In the genomic region with DNA sequence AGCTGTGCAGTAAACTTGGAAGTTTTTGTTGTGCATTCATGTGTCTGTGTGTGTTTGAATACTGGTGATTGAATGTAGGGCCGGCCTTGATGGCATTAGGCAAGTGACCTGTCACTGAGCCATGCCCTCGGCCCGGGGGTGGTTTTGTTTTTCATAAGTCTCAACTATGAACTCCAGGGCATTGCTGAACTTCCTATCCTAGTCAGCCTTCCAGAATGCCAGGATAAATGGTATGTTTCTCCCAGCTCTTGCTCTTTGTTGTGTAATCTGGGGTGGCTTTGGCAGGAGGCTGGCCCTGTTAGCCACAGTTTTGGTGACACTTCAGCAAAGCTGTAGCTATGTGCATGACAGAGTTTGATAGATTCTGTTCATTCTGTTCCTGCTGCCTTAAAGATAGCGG, we compare ENCODE assay signal across 15 mouse cellular contexts. TPM values are rescaled to one million over a fixed set of nuclear protein-coding genes. Genes with fewer than 3 reads are reported as not detected.
DNase-seq lines count a peak whose midpoint lies in the region; ATAC-seq and TF ChIP-seq lines count a peak whose summit lies in the region.
"Had no signal": no experiment of that assay in that cellular context is flagged by ENCODE, and none has a peak within 500 bp of the region (broad histone marks: within the 10 kb centered on the region; RNA-seq: fewer than 3 reads in every experiment).

No protein-coding gene starts in this region.

- 42% methylated on average over 4 of the region's 4 CpGs for WGBS in kidney, embryonic 15.5 days
- WGBS in liver, embryonic 14.5 days (ENCODE audit: insufficient replicate concordance): 36% methylated on average over 4 of the region's 4 CpGs
- WGBS in forebrain, embryonic 15.5 days: 82% methylated on average over 4 of the region's 4 CpGs

- peak; percentile 57 to 92 for DNase-seq in adrenal gland, adult (ENCODE audit: inconsistent age in 2 of 2, low spot score in 1 of 2)
- DNase-seq in adrenal gland, adult 18-20 months (ENCODE audit: low spot score in 2 of 2): no peak
- DNase-seq in kidney, adult 11 months: no peak
- peak; percentile 82 for DNase-seq in adrenal gland, postnatal 14 days
- no peak for DNase-seq in liver, embryonic 14.5 days (ENCODE audit: low read depth in 3 of 3, low spot score in 3 of 3)
- DNase-seq in cerebellum, postnatal 36 days: no peak
- DNase-seq: cerebellum, postnatal 10 days; layer of hippocampus, adult 9-11 months; midbrain, embryonic 14.5 days; right cerebral cortex, postnatal 25 days had no signal

- no peaks in the 10 kb centered on the region for H3K9me3 ChIP-seq in kidney, embryonic 15.5 days (replicated peaks)
- H3K9me3 ChIP-seq in liver, embryonic 14.5 days (ENCODE audit: control insufficient read depth, low read length): no peaks in the 10 kb centered on the region
- no peaks in the 10 kb centered on the region for H3K9me3 ChIP-seq in forebrain, embryonic 15.5 days
- H3K9me3 ChIP-seq: G1E; limb, embryonic 15.5 days had no signal

- H3K27me3 ChIP-seq in kidney, embryonic 15.5 days: no peaks in the 10 kb centered on the region
- no peaks in the 10 kb centered on the region for H3K27me3 ChIP-seq in liver, embryonic 14.5 days (ENCODE audit: control insufficient read depth, insufficient read depth, low read length)
- no peaks in the 10 kb centered on the region for H3K27me3 ChIP-seq in forebrain, embryonic 15.5 days
- H3K27me3 ChIP-seq: limb, embryonic 15.5 days had no signal

- no peak for TF ChIP-seq EP300 in liver, embryonic 14.5 days (IDR thresholded peaks at IDR 0.05; ENCODE audit: low read depth)

- peak overlapping the region; percentile 42 for H3K27ac ChIP-seq in kidney, embryonic 15.5 days
- no peak overlapping the region for H3K27ac ChIP-seq in liver, embryonic 14.5 days
- no peak overlapping the region for H3K27ac ChIP-seq in forebrain, embryonic 15.5 days (replicated peaks)
- H3K27ac ChIP-seq: limb, embryonic 15.5 days had no signal

- 0 out of 2 replicates have a peak overlapping the region, but pooled peaks have one; percentile 2 for H3K4me3 ChIP-seq in kidney, embryonic 15.5 days (replicated peaks)
- no peak overlapping the region for H3K4me3 ChIP-seq in liver, embryonic 14.5 days (ENCODE audit: insufficient read depth in 1 of 2, low read depth in 2 of 2, low read length in 2 of 2)
- no peak overlapping the region for H3K4me3 ChIP-seq in forebrain, embryonic 15.5 days
- H3K4me3 ChIP-seq: limb, embryonic 15.5 days had no signal

- no peak for TF ChIP-seq CTCF in liver, embryonic 14.5 days (IDR thresholded peaks at IDR 0.05; ENCODE audit: low read depth)

- H3K4me1 ChIP-seq in kidney, embryonic 15.5 days: peaks cover 77% of the 10 kb centered on the region
- H3K4me1 ChIP-seq in liver, embryonic 14.5 days (replicated peaks; ENCODE audit: control insufficient read depth in 2 of 2, insufficient read depth in 2 of 2, low read length in 1 of 2): peaks cover 23 to 37% of the 10 kb centered on the region in 2 experiments
- H3K4me1 ChIP-seq in forebrain, embryonic 15.5 days: peaks cover 47% of the 10 kb centered on the region

- no peak overlapping the region for H3K9ac ChIP-seq in kidney, embryonic 15.5 days
- H3K9ac ChIP-seq in liver, embryonic 14.5 days (replicated peaks): no peak overlapping the region; the same call in 1 of the 2 replicates
- H3K9ac ChIP-seq in forebrain, embryonic 15.5 days (replicated peaks): no peak overlapping the region
- H3K9ac ChIP-seq: limb, embryonic 15.5 days had no signal

- H3K4me2 ChIP-seq in kidney, embryonic 15.5 days: peak overlapping the region; percentile 89
- H3K4me2 ChIP-seq in liver, embryonic 14.5 days (ENCODE audit: low read depth): peak overlapping the region; percentile 70
- H3K4me2 ChIP-seq in forebrain, embryonic 15.5 days (replicated peaks): no peak overlapping the region
- H3K4me2 ChIP-seq: limb, embryonic 15.5 days had no signal

- no peak for ATAC-seq in kidney, embryonic 15.5 days (replicated peaks; ENCODE audit: low FRiP score)
- ATAC-seq in liver, embryonic 14.5 days (ENCODE audit: insufficient read depth): no peak
- no peak for ATAC-seq in forebrain, embryonic 15.5 days (replicated peaks)
- ATAC-seq: hindbrain, embryonic 16.5 days had no signal

- H3K36me3 ChIP-seq in kidney, embryonic 15.5 days: peaks cover 21% of the 10 kb centered on the region
- peaks cover under 1% of the 10 kb centered on the region; the same call in 1 of the 2 replicates for H3K36me3 ChIP-seq in liver, embryonic 14.5 days (replicated peaks; ENCODE audit: control insufficient read depth, insufficient read depth, low read depth)
- H3K36me3 ChIP-seq in forebrain, embryonic 15.5 days: peaks cover under 1% of the 10 kb centered on the region; the same call in 1 of the 2 replicates

RNA-seq across cellular contexts. Expression of a gene that starts 4.2 kb away (rescaled TPM):
- total RNA-seq in adrenal gland, adult 18-20 months (2021): 100 to 1,000 TPM; 536 to 790 TPM
- polyA plus RNA-seq in kidney, embryonic 15.5 days (2015; fragmentation: Nextera tagmentation; extraction: Ambion mirVana): 502 and 516 TPM in 2 replicates
- total RNA-seq in adrenal gland, postnatal 14 days (2021): 571 and 598 TPM in 2 replicates
- polyA plus RNA-seq in liver, embryonic 14.5 days (2012; rRNA removed): 88.2 and 99.7 TPM in 2 replicates
- polyA plus RNA-seq in liver, embryonic 14.5 days (2014; fragmentation: Nextera tagmentation; extraction: Ambion mirVana): 187 and 202 TPM in 2 replicates
- polyA plus RNA-seq in forebrain, embryonic 15.5 days (2015; fragmentation: Nextera tagmentation; extraction: Ambion mirVana): 250 and 263 TPM in 2 replicates

RNA-seq across cellular contexts. Expression of a gene that starts 26.6 kb away (rescaled TPM):
- 10 to 100 TPM; 15.5 to 17.2 TPM for total RNA-seq in adrenal gland, adult 18-20 months (2021)
- 31.7 and 32.4 TPM in 2 replicates for polyA plus RNA-seq in kidney, embryonic 15.5 days (2015; fragmentation: Nextera tagmentation; extraction: Ambion mirVana)
- 21.3 and 31.3 TPM in 2 replicates for total RNA-seq in adrenal gland, postnatal 14 days (2021)
- polyA plus RNA-seq in liver, embryonic 14.5 days (2012; rRNA removed): 3.2 and 3.7 TPM in 2 replicates
- polyA plus RNA-seq in liver, embryonic 14.5 days (2014; fragmentation: Nextera tagmentation; extraction: Ambion mirVana): 1.4 and 1.5 TPM in 2 replicates
- polyA plus RNA-seq in forebrain, embryonic 15.5 days (2015; fragmentation: Nextera tagmentation; extraction: Ambion mirVana): 9.9 and 10.2 TPM in 2 replicates

Comparison
In these comparisons a context has a peak if more than half of its experiments do, and no peak if none do; other contexts are left out.
1. DNase-seq: peak in adrenal gland, adult (2 of 2) and adrenal gland, postnatal 14 days (single experiment); none in adrenal gland, adult 18-20 months (0 of 2), kidney, adult 11 months (single experiment), liver, embryonic 14.5 days (0 of 3) and cerebellum, postnatal 36 days (0 of 2).